Mouse (Mus musculus) layer of hippocampus, adult 9-11 months (tissue): ENCODE data around the gene Slc25a11.

Experiments used
- DNase-seq: peaks from one replicate; pipeline ENCODE4 v3.0.0; 2022

Gene Slc25a11

DNA sequence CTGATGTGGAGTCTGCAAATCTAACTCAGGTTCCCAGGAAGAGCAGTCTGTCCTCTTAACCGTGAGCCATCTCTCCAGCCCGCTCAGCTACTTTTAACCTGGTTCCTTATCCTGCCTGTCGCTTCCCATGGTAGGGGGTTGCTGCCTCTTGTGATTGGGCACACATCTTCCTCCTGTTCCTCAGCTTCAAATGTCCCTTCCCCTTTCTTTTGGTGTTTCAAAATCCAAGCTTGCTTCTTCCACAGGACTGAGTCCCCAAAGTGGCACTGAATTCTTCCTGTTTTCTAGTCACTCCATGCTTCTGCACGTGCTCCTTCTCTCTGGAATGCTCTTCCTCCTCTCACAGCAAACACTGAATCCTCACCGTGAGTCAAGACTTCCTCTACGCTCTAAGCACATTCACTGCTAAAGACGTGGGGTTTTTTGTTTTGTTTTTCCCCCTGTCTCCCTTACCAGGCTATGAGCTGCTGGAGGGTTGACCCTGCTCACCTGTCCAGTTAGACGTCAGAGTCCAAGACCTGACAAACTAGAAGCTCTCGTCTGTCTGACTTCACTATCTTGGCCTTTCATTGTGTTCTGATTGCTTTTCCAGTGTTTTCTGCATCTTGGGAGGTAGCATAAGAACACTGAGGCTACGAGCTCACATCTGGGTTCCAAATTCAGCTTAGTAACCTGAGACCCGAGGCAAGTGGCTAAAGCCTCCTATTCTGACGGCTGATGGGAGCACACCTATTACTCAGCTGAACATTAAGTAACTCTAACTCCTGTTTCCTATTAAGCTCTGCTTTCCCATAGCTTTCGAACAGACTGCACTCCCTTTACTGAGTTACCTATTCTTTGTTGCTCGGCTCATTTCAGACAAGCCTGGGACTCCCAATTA, 20.2 kb upstream of the Slc25a11 start:
- DNase-seq = no peak

DNA sequence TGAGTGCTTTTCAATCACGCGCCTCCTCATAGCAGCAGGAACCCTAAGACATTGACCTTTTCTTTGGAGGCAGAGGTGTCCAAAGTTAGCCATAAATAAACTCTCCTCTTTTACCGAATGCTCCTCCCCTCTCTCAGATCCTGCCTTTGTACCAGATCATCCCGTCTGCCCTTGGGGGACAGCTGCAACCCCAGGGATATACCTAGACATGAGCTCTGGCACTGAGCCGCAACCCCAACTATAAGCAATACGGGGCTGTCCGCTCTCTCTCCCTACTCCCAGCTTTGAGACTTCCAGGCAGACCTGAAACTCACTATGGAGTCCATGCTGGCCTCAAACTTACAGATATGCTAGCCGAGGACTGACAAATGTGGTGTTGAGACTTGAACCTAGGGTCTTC, 19.4 kb upstream of the Slc25a11 start:
- no peak for DNase-seq

DNA sequence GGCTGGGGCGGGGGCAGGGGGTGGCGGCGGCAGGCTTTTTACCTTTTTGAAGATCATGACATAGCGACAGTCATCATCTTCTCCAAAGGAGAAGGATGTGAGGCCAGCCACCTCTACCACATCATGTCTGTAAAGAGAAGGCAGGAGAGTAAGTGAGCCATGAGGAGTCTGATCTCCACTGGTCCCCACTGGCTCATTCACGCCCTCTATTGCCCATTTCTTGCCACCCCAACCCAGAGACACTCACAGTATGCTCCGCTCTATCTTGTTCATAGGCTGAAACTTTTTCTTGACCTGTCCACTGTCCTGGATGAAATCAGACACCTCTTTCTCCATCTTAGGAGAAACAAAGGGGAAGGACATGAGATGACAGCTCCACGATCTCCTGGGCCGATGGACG, 17.5 kb upstream of the Slc25a11 start:
- no peak for DNase-seq

DNA sequence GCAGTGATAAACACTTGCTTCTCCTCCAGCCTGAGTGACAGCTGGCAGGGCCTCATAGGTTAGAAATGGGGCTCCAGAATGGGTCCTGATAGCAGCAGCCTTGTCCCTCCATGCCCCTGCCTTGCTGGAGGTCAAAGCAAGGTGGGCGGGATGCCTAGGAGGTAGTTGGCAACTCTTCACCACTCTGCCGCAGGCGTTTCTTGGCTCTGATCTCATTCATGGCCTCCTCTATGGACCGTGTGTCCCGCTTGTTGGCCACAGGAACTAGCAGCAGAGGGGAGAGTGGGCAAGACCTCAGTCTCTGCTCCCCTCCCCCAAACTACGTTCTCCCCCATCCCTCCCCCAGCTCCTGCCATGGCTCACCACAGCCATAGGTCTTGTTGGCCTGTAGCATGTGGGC, 16.7 kb upstream of the Slc25a11 start:
- DNase-seq = no peak

GRCm38 (mm10) chr11:70663101-70663500, 15.8 kb upstream of the Slc25a11 start:
- no peak for DNase-seq

- DNase-seq = no peak
These were observed 13.3 kb upstream of the Slc25a11 start for GRCm38 (mm10) chr11:70660571-70660970.

DNA sequence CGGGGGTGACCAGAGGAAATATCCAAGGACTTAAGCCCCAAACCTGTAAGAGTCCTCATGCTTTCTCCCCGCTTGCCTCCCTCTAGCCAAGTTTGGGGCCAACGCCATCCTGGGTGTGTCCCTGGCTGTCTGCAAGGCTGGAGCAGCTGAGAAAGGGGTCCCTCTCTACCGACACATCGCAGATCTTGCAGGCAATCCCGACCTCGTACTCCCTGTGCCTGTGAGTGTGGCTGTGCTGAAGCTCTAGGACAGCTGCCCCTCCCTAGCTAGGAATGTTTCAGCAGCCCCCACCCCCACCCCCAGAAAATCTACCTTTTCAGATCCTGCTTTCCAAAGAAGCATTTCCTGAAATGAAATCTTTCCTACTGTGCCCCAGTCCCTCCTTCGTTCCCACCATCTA, 11.7 kb upstream of the Slc25a11 start:
- no peak for DNase-seq

DNA sequence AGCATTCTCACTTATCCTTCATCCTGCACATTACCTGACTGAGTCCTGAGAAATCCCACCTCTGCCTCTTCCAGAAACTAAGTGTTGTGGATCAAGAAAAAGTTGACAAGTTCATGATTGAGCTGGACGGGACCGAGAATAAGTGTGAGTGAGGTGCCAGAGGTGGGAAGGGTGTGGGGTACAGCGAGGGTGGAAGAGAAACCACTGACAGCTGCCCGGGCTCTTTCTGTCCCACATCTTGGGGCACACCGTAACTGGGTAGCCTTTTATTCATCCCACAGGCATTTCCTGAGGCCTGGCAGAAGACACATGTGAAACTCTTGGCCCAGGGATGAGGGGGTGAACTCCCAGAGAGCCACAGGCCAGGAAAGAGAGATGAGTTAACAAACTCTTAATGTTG, 11.2 kb upstream of the Slc25a11 start:
- no peak for DNase-seq

DNA sequence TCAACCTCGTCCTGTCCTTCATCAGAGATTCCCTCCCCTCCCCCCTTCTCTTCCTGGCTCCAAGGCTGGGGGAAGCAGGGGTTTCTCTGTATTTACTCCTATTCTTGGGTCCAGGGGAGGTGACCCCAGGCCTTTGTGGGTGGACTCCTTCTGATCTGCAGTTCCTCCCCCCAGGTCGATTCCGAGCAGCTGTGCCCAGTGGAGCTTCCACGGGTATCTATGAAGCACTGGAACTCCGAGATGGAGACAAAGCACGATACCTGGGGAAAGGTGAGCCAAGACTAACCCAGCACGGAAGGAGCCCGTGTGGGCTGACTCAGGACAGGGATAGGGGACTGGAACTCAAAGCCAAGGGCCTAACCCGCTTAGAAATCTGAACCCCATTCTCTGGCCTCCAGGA, 10.7 kb upstream of the Slc25a11 start:
- no peak for DNase-seq

- no peak for DNase-seq
These were observed 10.3 kb upstream of the Slc25a11 start for GRCm38 (mm10) chr11:70657573-70657972.

DNA sequence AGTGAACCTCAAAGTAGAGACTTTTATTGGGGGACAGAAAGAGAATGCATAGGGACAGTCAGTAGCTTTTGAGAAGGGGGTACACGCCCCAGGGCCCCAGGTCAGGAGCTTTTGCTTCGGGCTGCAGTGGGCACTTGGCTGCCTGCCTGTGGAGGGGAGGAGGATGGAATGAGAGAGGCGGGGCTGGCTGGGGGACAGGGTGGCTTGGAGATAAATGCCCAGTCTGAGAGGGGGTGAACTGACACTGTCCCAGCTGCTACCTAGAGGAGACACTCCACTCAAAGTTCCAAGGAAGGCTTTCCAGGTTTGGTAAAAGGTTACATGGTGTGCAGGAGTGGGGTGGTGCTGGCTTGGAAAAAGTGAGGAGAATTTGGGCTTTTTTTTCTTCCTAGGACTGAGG, 9.7 kb upstream of the Slc25a11 start, which contains the start of gene Eno3:
Gene Eno3, plus strand, starts transcription at position 239 of the 400 bp plus-strand sequence.
- no peak for DNase-seq

GRCm38 (mm10) chr11:70656456-70656927, 9.2 kb upstream of the Slc25a11 start:
- DNase-seq = no peak

DNA sequence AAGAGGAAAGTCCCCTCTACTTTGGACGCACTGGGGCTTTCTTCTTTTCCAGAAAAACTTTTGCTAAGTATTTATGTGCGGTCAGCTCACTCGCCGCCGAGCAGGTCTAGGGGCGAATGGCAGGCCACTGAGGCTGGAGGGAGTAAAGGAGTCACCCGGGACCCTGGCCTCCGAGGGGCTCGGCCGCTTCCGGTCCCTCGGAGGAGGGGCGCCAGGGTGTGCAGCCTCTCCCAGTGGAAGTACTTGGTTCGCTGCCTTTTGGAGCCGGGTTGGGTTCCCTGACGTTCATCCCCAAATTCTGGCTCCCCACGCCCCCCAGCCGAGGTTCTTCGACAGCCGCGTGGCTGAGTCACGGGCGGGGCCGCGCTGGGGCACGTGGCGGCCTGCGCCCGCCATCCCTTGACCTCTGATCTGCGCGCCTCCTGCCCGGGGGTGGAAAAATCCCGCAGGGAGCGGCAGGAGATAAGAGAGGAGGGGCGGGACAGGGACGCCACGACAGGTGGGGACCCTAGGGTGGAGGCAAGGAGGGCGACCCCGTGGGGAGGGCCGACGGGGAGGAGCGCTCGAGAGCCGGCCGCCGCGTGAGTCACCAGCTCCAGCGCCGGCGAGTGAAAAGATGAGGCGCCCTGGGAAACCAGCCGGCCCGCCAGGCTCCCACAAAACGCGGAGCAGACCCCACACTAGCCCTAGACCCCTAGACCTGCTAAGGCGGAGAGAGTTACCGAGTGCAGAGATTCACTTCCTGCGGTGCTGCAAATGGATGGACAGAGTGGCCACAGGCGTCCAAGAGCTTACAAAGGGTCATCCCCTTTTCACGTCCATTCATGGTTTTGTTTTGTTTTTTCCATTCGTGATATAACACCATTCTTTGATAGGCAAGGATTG, 8.5 kb upstream of the Slc25a11 start:
- no peak for DNase-seq

GRCm38 (mm10) chr11:70654923-70655570, 7.8 kb upstream of the Slc25a11 start:
- peak; percentile 68 for DNase-seq

DNA sequence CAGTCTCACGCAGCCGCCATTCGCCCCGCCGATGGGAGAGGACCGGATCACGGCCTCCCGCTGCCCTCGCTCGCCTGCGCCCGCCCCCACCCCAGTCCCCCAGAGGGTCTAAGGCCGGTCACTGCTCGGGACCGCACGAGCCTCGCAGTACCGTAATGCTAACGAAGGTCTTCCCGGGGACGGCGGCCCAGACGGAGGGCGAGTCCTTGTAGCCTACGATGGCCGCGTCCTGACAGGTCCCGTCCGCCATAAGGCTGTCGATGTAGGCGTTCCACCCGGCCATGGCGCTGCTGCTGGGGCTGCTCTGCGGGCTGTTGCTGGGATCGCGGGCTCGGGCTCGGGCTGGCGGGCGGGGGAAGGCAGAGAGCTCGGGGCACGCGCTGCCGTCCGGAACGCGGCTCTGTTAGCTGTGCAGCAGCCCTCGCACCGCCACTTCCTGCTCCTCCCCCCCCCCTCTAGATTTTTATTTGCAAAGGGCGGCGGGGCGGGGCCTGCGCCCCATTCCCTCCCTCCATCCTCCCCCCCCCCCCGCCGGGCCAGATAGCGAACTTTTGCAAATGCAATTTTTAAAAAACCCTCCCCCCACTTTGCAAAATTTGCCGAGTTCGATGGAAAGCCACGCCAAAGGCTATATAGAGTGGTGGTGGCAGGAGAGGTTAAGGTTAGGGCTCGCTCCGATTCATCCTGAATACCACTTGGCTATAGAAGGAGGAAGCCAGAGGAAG, 7.1 kb upstream of the Slc25a11 start, which contains the start of gene Pfn1:
Gene Pfn1, minus strand, starts transcription at position 447 of the 725 bp plus-strand sequence.
- peak; percentile 77 for DNase-seq

DNA sequence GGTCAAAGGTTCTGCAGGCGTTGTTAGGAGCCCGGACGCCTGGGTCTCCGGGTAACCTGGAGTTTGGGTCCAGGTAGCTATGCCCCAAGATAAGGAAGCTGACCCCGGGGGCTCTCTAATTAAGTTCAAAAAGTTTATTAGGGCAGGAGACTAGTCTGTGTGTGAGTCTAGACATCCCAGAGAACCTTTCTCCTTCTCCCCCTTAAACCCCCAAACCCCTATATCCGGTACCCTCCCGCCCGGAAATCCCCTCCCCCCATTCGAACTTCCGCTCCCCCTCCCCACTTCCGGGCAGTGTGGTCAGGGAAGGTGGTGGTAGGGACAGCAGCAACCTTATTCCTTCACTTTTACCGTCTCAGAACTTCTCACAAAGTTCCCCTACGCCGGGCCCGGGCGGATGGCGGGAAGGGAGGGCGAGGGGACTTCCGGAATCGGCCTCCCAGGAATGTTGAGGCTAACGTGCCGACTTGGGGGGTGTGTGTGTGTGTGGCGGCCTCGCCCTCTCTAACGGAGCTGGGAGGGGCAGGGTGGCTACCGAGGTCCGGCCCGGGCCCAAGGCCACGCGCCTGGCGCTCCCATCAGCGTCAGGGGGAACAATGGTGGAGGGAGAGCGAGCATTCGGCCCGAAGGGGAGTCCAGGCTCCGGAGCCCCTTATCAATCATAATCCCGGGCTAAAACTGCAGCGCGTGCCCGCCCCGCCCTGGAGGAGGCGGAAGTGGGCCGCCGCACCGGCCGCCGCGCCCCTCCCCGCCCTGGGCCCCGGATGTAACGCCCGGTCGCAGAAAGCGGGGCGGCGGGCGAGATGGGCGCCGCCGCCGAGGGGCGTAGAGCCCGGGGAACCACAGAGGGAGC, 6.3 kb upstream of the Slc25a11 start:
- DNase-seq = peak; percentile 44

- DNase-seq = no peak
These were observed 5.6 kb upstream of the Slc25a11 start for GRCm38 (mm10) chr11:70652884-70653344.

DNA sequence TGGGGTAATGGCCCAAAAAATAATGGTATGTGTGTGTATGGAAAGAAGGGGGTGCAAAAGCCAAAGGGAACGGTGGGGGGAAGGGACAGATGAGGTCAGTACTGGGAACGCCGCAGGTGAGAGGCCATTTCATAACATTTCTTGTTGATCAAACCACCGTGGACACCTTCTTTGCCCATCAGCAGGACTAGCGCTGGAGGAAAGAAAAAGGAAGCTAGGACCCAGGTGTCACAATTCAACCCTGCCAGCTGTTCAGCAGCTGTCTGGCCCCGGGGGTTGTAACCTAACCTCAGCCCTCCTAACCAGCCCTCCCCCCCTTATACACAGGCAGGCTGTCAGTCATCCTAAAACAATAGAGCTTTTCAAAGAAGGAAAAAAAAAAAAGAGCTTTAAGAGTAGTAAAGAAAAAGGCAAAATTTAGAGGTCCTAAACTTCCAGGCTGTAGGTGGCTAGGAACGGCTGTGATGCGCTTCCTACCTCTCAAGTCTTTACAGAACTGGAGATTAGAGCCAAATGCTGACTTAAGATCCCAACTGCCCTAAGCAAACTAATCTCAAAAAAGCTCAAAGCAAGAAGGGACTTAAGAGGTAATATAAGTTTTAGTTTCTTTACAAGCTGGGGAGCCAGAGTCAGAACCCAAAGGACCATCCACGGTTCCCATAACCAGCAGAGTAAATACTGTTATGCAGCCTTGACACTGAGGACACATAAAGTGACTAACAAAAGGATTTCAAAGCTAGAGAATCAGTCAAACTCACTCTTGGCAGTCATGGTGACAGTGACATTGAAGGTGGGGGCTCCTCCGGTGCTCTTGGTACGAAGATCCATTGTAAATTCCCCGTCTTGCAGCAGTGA, 5.0 kb upstream of the Slc25a11 start:
- peak; percentile 14 for DNase-seq

DNA sequence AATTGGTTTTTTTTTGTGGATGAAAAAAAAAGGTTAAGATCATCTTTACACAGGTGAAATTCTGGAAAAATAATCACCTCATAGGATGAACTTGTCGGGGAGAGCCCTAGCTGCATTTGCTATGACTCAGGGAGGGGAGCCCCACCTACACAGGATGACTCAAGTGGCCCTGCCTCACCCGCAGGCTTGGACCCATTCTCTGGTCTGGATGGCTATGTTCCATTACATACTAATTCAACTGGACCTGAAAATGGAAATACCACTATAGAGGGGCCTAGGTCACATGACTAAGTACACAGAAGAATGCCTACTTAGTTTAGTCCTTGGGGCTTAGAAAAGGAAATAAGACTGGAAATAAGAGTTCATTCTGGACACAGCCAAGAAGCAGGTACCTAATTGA, 4.1 kb upstream of the Slc25a11 start:
- peak; percentile 2 for DNase-seq
